Comparison of ENCODE assay signal across 10 mouse cellular contexts in the genomic region with DNA sequence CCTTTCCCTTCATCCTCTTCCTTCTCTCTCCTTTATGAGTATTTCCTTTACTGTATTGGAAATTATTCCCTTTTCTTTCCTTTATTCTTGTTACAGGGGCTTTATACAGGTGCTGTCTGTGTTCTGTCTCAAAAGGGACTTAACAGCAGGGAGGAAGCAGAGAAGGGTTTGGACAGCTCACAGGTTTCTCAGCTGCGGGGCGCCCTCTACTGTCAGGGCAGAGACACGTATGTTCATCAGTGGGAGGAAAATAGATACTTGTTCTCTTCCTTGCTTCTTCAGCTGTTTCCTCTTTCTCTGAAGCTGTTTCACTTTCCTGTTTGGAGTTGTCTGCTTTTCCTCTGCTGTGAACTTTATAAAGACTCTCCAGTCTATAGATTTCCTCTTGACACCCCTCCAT. TPM values are rescaled to one million over a fixed set of nuclear protein-coding genes. Genes with fewer than 3 reads are reported as not detected.
DNase-seq lines count a peak whose midpoint lies in the region; ATAC-seq and TF ChIP-seq lines count a peak whose summit lies in the region.
"Had no signal": no experiment of that assay in that cellular context is flagged by ENCODE, and none has a peak within 500 bp of the region (broad histone marks: within the 10 kb centered on the region; RNA-seq: fewer than 3 reads in every experiment).

No protein-coding gene starts in this region.

- TF ChIP-seq EP300 in heart, postnatal 0 days (IDR thresholded peaks at IDR 0.05; ENCODE audit: low read depth): no peak

- POLR2A ChIA-PET in Patski (lab: Charles Lee): no interaction called here

- H3K9ac ChIP-seq in heart, postnatal 0 days (replicated peaks; ENCODE audit: low read depth, low read length): no peak overlapping the region
- H3K9ac ChIP-seq in heart, embryonic 12.5 days: no peak overlapping the region
- H3K9ac ChIP-seq in liver, embryonic 11.5 days (ENCODE audit: low read depth, low read length): no peak overlapping the region
- H3K9ac ChIP-seq in midbrain, embryonic 16.5 days (ENCODE audit: low read depth, low read length): no peak overlapping the region
- no peak overlapping the region for H3K9ac ChIP-seq in hindbrain, embryonic 14.5 days
- no peak overlapping the region for H3K9ac ChIP-seq in forebrain, embryonic 14.5 days (ENCODE audit: low read length)
- H3K9ac ChIP-seq: limb, embryonic 13.5 days; neural tube, embryonic 13.5 days had no signal

- H3K4me3 ChIP-seq in heart, postnatal 0 days (ENCODE audit: low read depth, low read length): no peak overlapping the region
- H3K4me3 ChIP-seq in heart, embryonic 12.5 days: no peak overlapping the region
- H3K4me3 ChIP-seq in liver, embryonic 11.5 days (ENCODE audit: low read depth, low read length): no peak overlapping the region
- H3K4me3 ChIP-seq in midbrain, embryonic 16.5 days (ENCODE audit: low read depth, low read length): no peak overlapping the region
- H3K4me3 ChIP-seq in hindbrain, embryonic 14.5 days (replicated peaks; ENCODE audit: low read length): no peak overlapping the region
- no peak overlapping the region for H3K4me3 ChIP-seq in forebrain, embryonic 14.5 days (ENCODE audit: low read depth, low read length)
- H3K4me3 ChIP-seq: limb, embryonic 13.5 days; neural tube, embryonic 13.5 days had no signal

- WGBS in heart, postnatal 0 days: 72% methylated on average over 3 of the region's 3 CpGs
- 75% methylated on average over 3 of the region's 3 CpGs for WGBS in heart, embryonic 12.5 days
- WGBS in liver, embryonic 11.5 days: 73% methylated on average over 3 of the region's 3 CpGs
- 91% methylated on average over 3 of the region's 3 CpGs for WGBS in midbrain, embryonic 16.5 days
- 89% methylated on average over 3 of the region's 3 CpGs for WGBS in hindbrain, embryonic 14.5 days
- WGBS in forebrain, embryonic 14.5 days: 88% methylated on average over 3 of the region's 3 CpGs

- no peak for ATAC-seq in heart, postnatal 0 days (ENCODE audit: insufficient read depth, low read depth)
- no peak for ATAC-seq in heart, embryonic 12.5 days (ENCODE audit: insufficient number of reproducible peaks, low FRiP score)
- no peak for ATAC-seq in Patski
- ATAC-seq in liver, embryonic 11.5 days (replicated peaks; ENCODE audit: low FRiP score): no peak
- no peak for ATAC-seq in midbrain, embryonic 16.5 days
- ATAC-seq in hindbrain, embryonic 14.5 days (ENCODE audit: low FRiP score): no peak
- ATAC-seq in forebrain, embryonic 14.5 days: no peak

- H3K36me3 ChIP-seq in heart, postnatal 0 days (replicated peaks; ENCODE audit: control insufficient read depth, insufficient read depth, low read length): no peaks in the 10 kb centered on the region
- H3K36me3 ChIP-seq in heart, embryonic 12.5 days: no peaks in the 10 kb centered on the region
- no peaks in the 10 kb centered on the region for H3K36me3 ChIP-seq in liver, embryonic 11.5 days (ENCODE audit: control insufficient read depth, insufficient read depth, low read length)
- H3K36me3 ChIP-seq in midbrain, embryonic 16.5 days (ENCODE audit: control insufficient read depth, insufficient read depth, low read length): no peaks in the 10 kb centered on the region
- no peaks in the 10 kb centered on the region for H3K36me3 ChIP-seq in hindbrain, embryonic 14.5 days (replicated peaks; ENCODE audit: control insufficient read depth, insufficient read depth)
- no peaks in the 10 kb centered on the region for H3K36me3 ChIP-seq in forebrain, embryonic 14.5 days (ENCODE audit: control insufficient read depth, insufficient read depth, low read length)
- H3K36me3 ChIP-seq: limb, embryonic 13.5 days; neural tube, embryonic 13.5 days had no signal

- no peak overlapping the region for H3K27ac ChIP-seq in heart, postnatal 0 days (ENCODE audit: low read depth)
- no peak overlapping the region for H3K27ac ChIP-seq in heart, embryonic 12.5 days (ENCODE audit: poor library complexity, severe bottlenecking)
- H3K27ac ChIP-seq in liver, embryonic 11.5 days (ENCODE audit: low read depth, low read length): no peak overlapping the region
- H3K27ac ChIP-seq in midbrain, embryonic 16.5 days (ENCODE audit: low read length): no peak overlapping the region
- no peak overlapping the region for H3K27ac ChIP-seq in hindbrain, embryonic 14.5 days
- H3K27ac ChIP-seq in forebrain, embryonic 14.5 days (ENCODE audit: low read depth, low read length): no peak overlapping the region
- H3K27ac ChIP-seq: limb, embryonic 13.5 days; neural tube, embryonic 13.5 days had no signal

- DNase-seq in heart, postnatal 0 days (ENCODE audit: low spot score): no peak
- peak; percentile 38 for DNase-seq in 416B (ENCODE audit: low read depth)
- DNase-seq in Patski (ENCODE audit: low read depth, low spot score): no peak
- peak; percentile 26 for DNase-seq in liver, embryonic 11.5 days (ENCODE audit: low spot score)
- DNase-seq in hindbrain, embryonic 14.5 days (ENCODE audit: low spot score): no peak
- no peak for DNase-seq in forebrain, embryonic 14.5 days (ENCODE audit: low spot score)

- H3K4me1 ChIP-seq in heart, postnatal 0 days (ENCODE audit: control insufficient read depth, insufficient read depth): no peaks in the 10 kb centered on the region
- H3K4me1 ChIP-seq in heart, embryonic 12.5 days (replicated peaks): no peaks in the 10 kb centered on the region
- H3K4me1 ChIP-seq in liver, embryonic 11.5 days (replicated peaks; ENCODE audit: control insufficient read depth, insufficient read depth, low read length): no peaks in the 10 kb centered on the region
- no peaks in the 10 kb centered on the region for H3K4me1 ChIP-seq in midbrain, embryonic 16.5 days (ENCODE audit: control insufficient read depth, insufficient read depth, low read length)
- no peaks in the 10 kb centered on the region for H3K4me1 ChIP-seq in hindbrain, embryonic 14.5 days (replicated peaks; ENCODE audit: control insufficient read depth, insufficient read depth, low read length)
- no peaks in the 10 kb centered on the region for H3K4me1 ChIP-seq in forebrain, embryonic 14.5 days (ENCODE audit: control insufficient read depth, insufficient read depth, low read length)
- H3K4me1 ChIP-seq: limb, embryonic 13.5 days; neural tube, embryonic 13.5 days had no signal

- H3K4me2 ChIP-seq in heart, postnatal 0 days (ENCODE audit: low read depth, low read length): no peak overlapping the region
- H3K4me2 ChIP-seq in heart, embryonic 12.5 days: no peak overlapping the region
- H3K4me2 ChIP-seq in liver, embryonic 11.5 days: no peak overlapping the region
- H3K4me2 ChIP-seq in midbrain, embryonic 16.5 days (ENCODE audit: low read length): no peak overlapping the region
- H3K4me2 ChIP-seq in hindbrain, embryonic 14.5 days (replicated peaks): no peak overlapping the region
- H3K4me2 ChIP-seq in forebrain, embryonic 14.5 days (ENCODE audit: low read length): no peak overlapping the region
- H3K4me2 ChIP-seq: limb, embryonic 13.5 days; neural tube, embryonic 13.5 days had no signal

- no peaks in the 10 kb centered on the region for H3K27me3 ChIP-seq in heart, postnatal 0 days (ENCODE audit: control insufficient read depth, insufficient read depth, low read length)
- H3K27me3 ChIP-seq in heart, embryonic 12.5 days (replicated peaks): no peaks in the 10 kb centered on the region
- no peaks in the 10 kb centered on the region for H3K27me3 ChIP-seq in Patski
- H3K27me3 ChIP-seq in liver, embryonic 11.5 days (replicated peaks; ENCODE audit: control insufficient read depth, insufficient read depth, low read length): no peaks in the 10 kb centered on the region
- no peaks in the 10 kb centered on the region for H3K27me3 ChIP-seq in midbrain, embryonic 16.5 days (ENCODE audit: control insufficient read depth, insufficient read depth, low read depth, low read length)
- H3K27me3 ChIP-seq in hindbrain, embryonic 14.5 days (ENCODE audit: control insufficient read depth, insufficient read depth, low read length): no peaks in the 10 kb centered on the region
- H3K27me3 ChIP-seq in forebrain, embryonic 14.5 days (replicated peaks; ENCODE audit: control insufficient read depth, insufficient read depth, low read length): no peaks in the 10 kb centered on the region
- H3K27me3 ChIP-seq: limb, embryonic 13.5 days; neural tube, embryonic 13.5 days had no signal

- CTCF ChIA-PET in Patski (lab: Charles Lee): no interaction called here

- in situ Hi-C loops in Patski (cut with MboI; ENCODE audit: low pct_unique_long_range_greater_than_20kb): no loop called here

- no peaks in the 10 kb centered on the region for H3K9me3 ChIP-seq in heart, postnatal 0 days (replicated peaks; ENCODE audit: control insufficient read depth, low read length)
- no peaks in the 10 kb centered on the region for H3K9me3 ChIP-seq in heart, embryonic 12.5 days (replicated peaks)
- no peaks in the 10 kb centered on the region for H3K9me3 ChIP-seq in liver, embryonic 11.5 days (ENCODE audit: control insufficient read depth, low read length)
- H3K9me3 ChIP-seq in midbrain, embryonic 16.5 days (replicated peaks; ENCODE audit: control insufficient read depth, low read length, poor library complexity, severe bottlenecking): no peaks in the 10 kb centered on the region
- peaks cover 10% of the 10 kb centered on the region; the same call in 1 of the 2 replicates for H3K9me3 ChIP-seq in hindbrain, embryonic 14.5 days (ENCODE audit: control insufficient read depth, low read length)
- H3K9me3 ChIP-seq in forebrain, embryonic 14.5 days (replicated peaks; ENCODE audit: control insufficient read depth, low read length): no peaks in the 10 kb centered on the region

- peak; percentile 37 for TF ChIP-seq CTCF in heart, postnatal 0 days (IDR thresholded peaks at IDR 0.05; ENCODE audit: low read depth)
- TF ChIP-seq CTCF in Patski (IDR thresholded peaks at IDR 0.05): peak; percentile 73

RNA-seq across cellular contexts. Expression of a gene that starts 28.1 kb away (rescaled TPM):
- total RNA-seq in heart, postnatal 0 days (2014; rRNA removed; ENCODE audit: low replicate concordance): 0.19 and 2.6 TPM in 2 replicates
- 0.74 and 1.1 TPM in 2 replicates for polyA plus RNA-seq in heart, postnatal 0 days (2015; fragmentation: Nextera tagmentation; extraction: Ambion mirVana)
- polyA plus RNA-seq in heart, embryonic 12.5 days (2016; fragmentation: Nextera tagmentation; extraction: Ambion mirVana): 0.45 and 0.46 TPM in 2 replicates
- polyA plus RNA-seq in Patski (2021): 0.05 TPM
- polyA plus RNA-seq in liver, embryonic 11.5 days (2014; fragmentation: Nextera tagmentation; extraction: Ambion mirVana): 0.37 and 0.39 TPM in 2 replicates
- 0.13 and 0.29 TPM in 2 replicates for polyA plus RNA-seq in midbrain, embryonic 16.5 days (2015; fragmentation: Nextera tagmentation; extraction: Ambion mirVana)
- polyA plus RNA-seq in hindbrain, embryonic 14.5 days (2014; fragmentation: Nextera tagmentation; extraction: Ambion mirVana): 0.16 and 0.23 TPM in 2 replicates
- polyA plus RNA-seq in forebrain, embryonic 14.5 days (2014; fragmentation: Nextera tagmentation; extraction: Ambion mirVana): 0.23 and 0.37 TPM in 2 replicates

Comparison
In these comparisons a context has a peak if more than half of its experiments do, and no peak if none do; other contexts are left out.
1. DNase-seq: peak in 416B (single experiment) and liver, embryonic 11.5 days (single experiment); none in heart, postnatal 0 days (single experiment), Patski (single experiment), hindbrain, embryonic 14.5 days (single experiment) and forebrain, embryonic 14.5 days (single experiment).